Mouse (Mus musculus) brain, embryonic 14.5 days (tissue): ENCODE measurements at regions not wholly inside any gene's neighbourhood (a gene's known extent, or its start where the extent isn't known, plus 50 kb on each side); places are given as distances from the start of the nearest gene placed in this dataset.

ENCODE experiments used
- CTCF ChIP-seq: fragments of 200-500 bp; IDR thresholded peaks from 2 replicates; pipeline ENCODE4 v1.5.1; 2012; ENCODE audit warnings: inconsistent platforms, mild to moderate bottlenecking, moderate library complexity, borderline replicate concordance; ENCODE audit not compliant: insufficient read depth, insufficient read length; ENCODE audit errors: extremely low read depth
- POLR2A ChIP-seq: fragments of 200-500 bp; IDR thresholded peaks from 2 replicates; pipeline ENCODE4 v1.6.1; 2012; ENCODE audit warnings: mild to moderate bottlenecking, inconsistent platforms, borderline replicate concordance; ENCODE audit not compliant: poor library complexity, insufficient read depth, insufficient read length, severe bottlenecking; ENCODE audit errors: extremely low read depth

GRCm38 (mm10) chr7:68602003-68602402 lies 147.0 kb downstream of the Arrdc4 start:
- TF ChIP-seq POLR2A (no peak), CTCF (no peak)
